14 mouse cellular contexts compared by ENCODE assay signal in the genomic region with DNA sequence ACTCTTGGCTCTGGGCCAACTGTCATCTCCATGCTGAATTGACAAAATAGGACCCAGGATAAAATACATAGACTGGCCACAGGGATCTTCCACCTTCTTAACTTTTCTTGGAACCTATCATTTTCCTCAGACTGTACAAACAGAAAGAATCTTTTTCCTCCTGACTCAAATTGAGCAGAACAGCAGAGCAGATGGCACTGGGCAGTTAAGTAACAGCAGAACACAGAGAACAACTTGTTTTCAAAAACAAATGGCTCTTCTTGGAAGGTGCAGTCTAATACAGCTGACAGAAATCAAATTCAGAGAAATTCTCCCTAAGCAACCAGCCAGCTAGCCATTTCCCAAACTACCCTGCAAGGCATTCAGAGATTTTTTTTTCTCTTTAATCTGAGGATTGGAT.
DNase-seq lines count a peak whose midpoint lies in the region; ATAC-seq lines count a peak whose summit lies in the region.
"Had no signal": no experiment of that assay in that cellular context is flagged by ENCODE, and none has a peak within 500 bp of the region (broad histone marks: within the 10 kb centered on the region; RNA-seq: fewer than 3 reads in every experiment).

No protein-coding gene starts in this region.

- no peak for DNase-seq in frontal cortex, postnatal 25 days (ENCODE audit: low spot score in 2 of 2)
- peak; percentile 25 for DNase-seq in right cerebral cortex, adult 18-20 months
- no peak for DNase-seq in right cerebral cortex, postnatal 14 days
- DNase-seq in layer of hippocampus, postnatal 14 days (ENCODE audit: low spot score in 2 of 2) = peak; percentile 35 to 73
- DNase-seq in thymus, postnatal 14 days = no peak
- no peak for DNase-seq in adrenal gland, postnatal 36 days
- no peak for DNase-seq in urinary bladder, adult 2 months (ENCODE audit: low spot score)
- DNase-seq: B cell, adult 2 months; liver; lung, adult 18-20 months had no signal

- ATAC-seq in frontal cortex, adult (ENCODE audit: low TSS enrichment) = peak; percentile 87
- ATAC-seq: forebrain, embryonic 14.5 days; midbrain, embryonic 16.5 days; Patski had no signal

Comparison
In these comparisons a context has a peak if more than half of its experiments do, and no peak if none do; other contexts are left out.
1. DNase-seq: peak in right cerebral cortex, adult 18-20 months (single experiment) and layer of hippocampus, postnatal 14 days (2 of 2); none in frontal cortex, postnatal 25 days (0 of 2), right cerebral cortex, postnatal 14 days (single experiment), thymus, postnatal 14 days (single experiment), adrenal gland, postnatal 36 days (0 of 2) and urinary bladder, adult 2 months (single experiment).